Mouse (Mus musculus) heart, embryonic 16.5 days (tissue): ENCODE measurements around the gene Tmem30b. TPM values are rescaled to one million over a fixed set of nuclear protein-coding genes. Genes with fewer than 3 reads are reported as not detected.

ENCODE experiments used
- polyA plus RNA-seq: library from polyadenylated mRNA; unstranded; fragments of >200 nt; fragmentation: Nextera tagmentation; extraction: Ambion mirVana; gene quantifications from 2 replicates; pipeline ENCODE4 v1.2.1, GENCODE M21; 2015

Gene Tmem30b
- polyA plus RNA-seq, 1 experiment from 2014 or later: 3.0 TPM

Other genes starting within 250 kb of the Tmem30b start
- gene Prkch, start 38.4 kb upstream of the Tmem30b start, polyA plus RNA-seq: 12.4 and 15.2 TPM in 2 replicates